Mouse (Mus musculus): ENCODE results near the gene Eda.

Eda gene

GRCm38 (mm10) chrX:99975250-99975984, at the start of gene Eda:
Eda (plus strand) TSS chrX:99975606.
- peak; percentile 41 to 44 for DNase-seq

- DNase-seq, result no peak
These were observed 14.4 kb upstream of the Eda start for GRCm38 (mm10) chrX:99961002-99961401.

- DNase-seq, result no peak
These were observed 5.3 kb upstream of the Eda start for GRCm38 (mm10) chrX:99970111-99970510.

- no peak for DNase-seq
These were observed 1.0 kb upstream of the Eda start for GRCm38 (mm10) chrX:99974381-99974780.

- no peak for DNase-seq
These were observed 603 bp upstream of the Eda start for GRCm38 (mm10) chrX:99974803-99975202.

GRCm38 (mm10) chrX:99975985-99976924, 849 bp downstream of the Eda start:
- peak; percentile 2 to 3 for DNase-seq

GRCm38 (mm10) chrX:99978354-99978753, 2.9 kb downstream of the Eda start:
- no peak for DNase-seq

GRCm38 (mm10) chrX:99993434-99993833, 18.0 kb downstream of the Eda start:
- DNase-seq, result no peak

GRCm38 (mm10) chrX:99999342-99999741, 23.9 kb downstream of the Eda start:
- no peak for DNase-seq

GRCm38 (mm10) chrX:100118362-100118761, 143.0 kb downstream of the Eda start:
- DNase-seq, result no peak

GRCm38 (mm10) chrX:100195286-100195685, 219.9 kb downstream of the Eda start:
- DNase-seq, result no peak

GRCm38 (mm10) chrX:100313652-100314051, 338.2 kb downstream of the Eda start:
- DNase-seq, result no peak

GRCm38 (mm10) chrX:100314172-100314902, 338.9 kb downstream of the Eda start:
- no peak for DNase-seq

- DNase-seq, result no peak
These were observed 365.3 kb downstream of the Eda start for GRCm38 (mm10) chrX:100340687-100341086.

GRCm38 (mm10) chrX:100344433-100344832, 369.0 kb downstream of the Eda start:
- DNase-seq, result no peak

- no peak for DNase-seq
These were observed 381.6 kb downstream of the Eda start for GRCm38 (mm10) chrX:100356974-100357373.

GRCm38 (mm10) chrX:100389887-100390286, 414.5 kb downstream of the Eda start:
- no peak for DNase-seq

GRCm38 (mm10) chrX:100392304-100392703, 416.9 kb downstream of the Eda start:
- no peak for DNase-seq

GRCm38 (mm10) chrX:100394223-100394861, 418.9 kb downstream of the Eda start:
- no peak for DNase-seq

- no peak for DNase-seq
These were observed 419.6 kb downstream of the Eda start for GRCm38 (mm10) chrX:100395026-100395425.

GRCm38 (mm10) chrX:100400900-100401299, 425.5 kb downstream of the Eda start:
- DNase-seq, result no peak

GRCm38 (mm10) chrX:100401657-100402056, 426.3 kb downstream of the Eda start:
- DNase-seq, result no peak

- DNase-seq, result no peak
These were observed 433.8 kb downstream of the Eda start for GRCm38 (mm10) chrX:100409245-100409644.

Measured in thymus, adult 18-20 months (tissue).